Mouse (Mus musculus) adrenal gland, postnatal 25 days (tissue): ENCODE measurements around the gene Ccl1. TPM values are rescaled to one million over a fixed set of nuclear protein-coding genes. Genes with fewer than 3 reads are reported as not detected.

Experiments
- DNase-seq: peaks from one replicate; pipeline ENCODE4 v3.0.0; 2021; ENCODE audit warnings: mixed read lengths
- total RNA-seq: library from RNA; stranded (reverse); gene quantifications from 2 replicates; pipeline ENCODE4 v1.2.3, GENCODE M21; 2021

Gene Ccl1
- total RNA-seq, 1 experiment from 2014 or later = not detected

GRCm38 (mm10) chr11:82205221-82205620 lies 100.3 kb downstream of the Ccl1 start:
- DNase-seq = no peak

DNA sequence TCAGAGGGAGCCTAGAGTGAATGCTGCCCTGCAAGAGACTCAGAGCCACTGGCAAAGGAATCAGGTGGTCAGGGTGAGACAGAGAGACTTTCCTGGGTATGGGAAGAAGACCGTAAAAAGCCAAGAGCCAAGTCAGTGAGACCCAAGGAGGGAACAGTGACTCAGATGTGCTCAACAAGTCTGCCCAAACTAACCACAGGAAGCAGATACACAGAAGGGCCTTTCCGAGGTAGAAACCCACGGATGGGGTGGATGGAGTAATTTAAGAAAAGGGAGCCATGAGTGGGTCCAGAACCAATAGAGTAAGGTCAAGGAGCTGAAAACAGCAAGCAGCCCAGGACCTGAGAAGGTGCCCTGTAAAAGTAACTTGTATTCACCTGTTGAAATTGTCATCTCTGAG lies 101.8 kb downstream of the Ccl1 start:
- no peak for DNase-seq

GRCm38 (mm10) chr11:82197774-82198173 lies 107.7 kb downstream of the Ccl1 start:
- DNase-seq = no peak

- no peak for DNase-seq
Measured at GRCm38 (mm10) chr11:82194980-82195379, 110.5 kb downstream of the Ccl1 start.

- DNase-seq = no peak
Measured at GRCm38 (mm10) chr11:82193826-82194225, 111.7 kb downstream of the Ccl1 start.

DNA sequence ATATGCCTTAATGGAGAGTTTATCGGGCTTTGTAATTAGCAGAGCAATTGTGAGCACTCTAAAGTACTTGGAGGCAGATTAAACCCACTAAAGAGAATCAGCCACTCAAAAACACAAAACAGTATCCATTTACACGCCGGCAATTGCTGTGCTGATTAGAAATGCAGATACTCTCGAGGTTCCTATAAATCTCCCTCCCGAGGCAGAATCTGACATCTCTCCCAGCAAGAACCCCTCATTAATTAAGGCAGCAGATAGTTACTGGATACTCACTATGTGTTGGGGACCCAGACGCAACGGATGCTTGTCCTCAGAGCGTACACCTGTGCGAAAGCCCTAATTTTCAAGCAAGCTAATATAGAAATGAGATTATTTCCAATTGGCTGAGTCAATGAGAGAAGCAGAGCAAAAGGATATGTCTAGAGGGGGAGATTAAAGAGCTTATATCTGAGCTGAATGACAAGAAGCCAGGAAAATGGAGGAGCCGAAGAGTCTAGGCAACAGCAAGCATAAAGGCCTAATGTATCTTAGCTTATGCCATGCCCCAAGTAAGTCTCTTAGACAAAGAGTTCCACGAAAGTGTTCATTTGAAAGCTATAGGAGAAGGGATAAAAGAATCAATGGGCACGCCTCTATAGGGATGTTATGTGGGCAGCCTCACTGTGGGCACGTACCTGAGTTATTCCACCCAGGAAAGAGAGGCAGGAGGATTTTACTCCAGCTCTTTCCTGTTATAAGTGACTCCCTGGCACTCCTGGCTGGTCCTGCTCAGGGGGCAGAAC lies 115.5 kb downstream of the Ccl1 start:
- no peak for DNase-seq

DNA sequence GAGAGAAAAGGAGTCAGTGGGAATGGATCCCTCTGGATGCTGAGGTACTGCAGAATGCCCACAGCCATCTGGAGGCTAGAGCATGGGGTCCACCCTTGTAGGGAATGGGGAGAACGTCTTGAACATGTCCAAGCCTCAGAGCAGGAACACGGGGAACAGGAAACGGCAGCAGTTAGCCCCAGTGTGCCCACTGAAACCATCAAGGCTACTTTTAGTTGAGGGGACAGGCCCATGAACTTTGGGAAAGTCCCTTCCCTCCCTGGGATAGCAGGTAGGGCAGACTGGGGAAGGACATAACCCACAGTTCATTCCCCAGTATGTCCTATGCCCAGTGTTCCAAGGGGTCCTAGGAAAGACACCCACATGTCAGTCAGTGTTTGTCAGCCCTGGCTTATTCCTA lies 119.8 kb downstream of the Ccl1 start:
- DNase-seq = no peak

GRCm38 (mm10) chr11:82183281-82183935 lies 122.1 kb downstream of the Ccl1 start:
- DNase-seq = no peak

DNA sequence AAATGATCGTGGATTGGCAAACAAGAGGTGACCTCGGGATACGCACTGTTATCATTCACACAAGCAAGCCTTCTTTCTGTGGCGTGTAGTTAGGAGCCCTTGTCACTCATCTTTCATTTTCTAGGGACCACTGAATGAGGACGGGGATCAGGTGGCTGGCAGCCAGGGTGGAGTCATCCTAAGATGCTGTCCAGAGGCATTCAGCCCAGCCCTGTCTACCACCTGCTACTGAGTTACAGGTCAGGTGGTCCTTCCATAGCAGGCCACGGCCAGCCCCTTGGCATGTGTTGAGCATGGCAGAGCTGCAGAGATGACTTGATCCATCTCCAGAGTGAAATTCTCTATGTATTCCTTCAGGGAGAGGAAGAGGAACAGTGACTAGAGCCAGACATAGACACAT lies 123.1 kb downstream of the Ccl1 start:
- no peak for DNase-seq

GRCm38 (mm10) chr11:82181331-82181730 lies 124.2 kb downstream of the Ccl1 start:
- DNase-seq = no peak

DNA sequence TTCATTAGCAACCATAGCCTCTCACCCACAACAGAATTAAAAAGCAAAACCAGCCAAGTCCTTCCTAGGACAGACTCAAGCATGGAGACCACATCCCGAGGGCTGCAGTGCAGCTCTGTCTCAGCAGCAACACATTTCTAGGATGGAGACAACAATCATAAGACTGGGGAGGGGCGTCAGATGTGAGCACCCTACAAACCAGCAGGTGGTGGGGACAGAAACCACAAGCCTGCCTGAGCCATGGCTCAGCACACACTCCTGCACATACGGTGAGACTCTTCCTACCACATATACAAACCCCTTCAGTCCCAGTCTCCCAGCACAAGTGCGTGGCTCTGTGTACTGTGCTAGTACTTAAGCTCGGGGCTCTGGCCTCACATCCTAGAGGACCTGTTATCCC lies 127.3 kb downstream of the Ccl1 start:
- DNase-seq = no peak

GRCm38 (mm10) chr11:82177711-82178110 lies 127.8 kb downstream of the Ccl1 start:
- no peak for DNase-seq

DNA sequence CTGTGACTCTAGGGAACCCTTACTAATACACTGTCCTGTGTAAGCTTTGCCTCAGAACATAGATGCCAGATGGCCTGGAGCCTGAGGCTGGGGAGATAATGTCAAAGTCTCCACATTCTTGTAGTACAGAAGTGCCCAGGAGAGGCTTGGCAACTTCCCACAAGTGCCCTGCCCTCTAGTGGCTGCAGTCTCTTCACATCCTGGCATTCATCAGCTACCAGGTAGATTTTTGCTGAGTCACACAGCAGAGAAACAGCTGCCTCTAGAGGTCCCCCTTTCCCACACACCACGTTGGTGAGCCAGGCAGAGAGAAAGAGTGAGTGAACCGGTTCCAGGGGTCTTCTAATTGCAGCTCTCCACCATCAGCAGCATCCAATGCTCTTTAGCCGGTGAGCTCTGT lies 130.7 kb downstream of the Ccl1 start:
- peak; percentile 73 for DNase-seq

GRCm38 (mm10) chr11:82173491-82173890 lies 132.0 kb downstream of the Ccl1 start:
- no peak for DNase-seq

DNA sequence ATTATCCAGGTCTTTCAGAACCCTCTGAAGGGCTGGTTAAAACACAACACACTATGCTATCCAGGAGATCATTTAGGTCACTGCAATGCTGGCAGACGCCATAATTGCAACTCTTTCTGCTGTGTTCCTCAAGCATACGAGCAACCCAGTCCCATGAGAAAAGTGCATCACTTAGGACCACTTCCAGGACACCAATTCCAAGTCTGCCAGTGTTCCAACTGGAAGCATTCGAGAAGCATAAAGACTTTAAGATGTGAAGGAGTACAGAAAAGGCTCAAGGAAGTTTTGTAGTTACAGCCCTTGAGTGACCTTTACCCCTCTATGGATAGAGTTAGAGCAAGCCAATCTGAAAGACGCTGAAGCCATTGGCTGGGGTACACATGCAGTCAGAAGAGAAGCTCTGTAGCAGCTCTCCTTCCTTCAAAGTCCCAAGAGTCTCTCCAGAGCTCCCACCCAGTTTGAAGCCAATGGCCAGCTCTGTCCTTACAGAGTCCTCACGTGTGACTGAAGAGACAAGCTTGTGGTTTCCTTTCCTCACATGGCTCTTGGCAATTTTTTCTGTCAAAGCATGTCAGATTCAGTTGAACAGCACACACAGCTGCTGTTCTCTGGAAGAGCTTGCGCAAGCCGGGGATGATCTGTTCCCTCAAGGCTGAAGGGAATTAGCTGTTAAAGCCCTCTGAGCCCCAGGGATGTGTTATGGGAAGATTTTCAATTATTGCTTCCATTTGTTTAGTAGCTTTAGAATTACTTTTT lies 134.0 kb downstream of the Ccl1 start:
- peak; percentile 28 for DNase-seq

DNA sequence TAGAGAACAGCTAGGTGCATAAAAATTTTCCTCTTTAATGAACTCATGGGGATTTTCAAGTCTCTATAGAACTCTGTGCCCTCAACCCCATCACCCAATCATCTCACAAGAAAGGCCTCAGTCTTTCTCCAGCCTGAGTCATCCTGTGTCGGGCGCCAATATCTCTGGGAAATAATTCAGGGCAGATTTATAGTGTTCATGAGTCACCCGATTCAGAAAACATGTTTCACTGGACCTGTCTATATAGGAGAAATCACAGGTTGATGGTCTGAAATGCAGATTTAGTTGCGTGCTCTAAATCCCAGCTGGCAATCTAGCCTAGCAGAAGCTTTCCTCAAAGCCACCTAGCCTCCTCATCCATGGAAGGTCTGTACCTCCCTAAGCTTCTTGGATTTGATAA lies 136.0 kb downstream of the Ccl1 start:
- no peak for DNase-seq

GRCm38 (mm10) chr11:82168308-82168707 lies 137.2 kb downstream of the Ccl1 start:
- DNase-seq = no peak

- no peak for DNase-seq
Measured at GRCm38 (mm10) chr11:82163285-82163684, 142.2 kb downstream of the Ccl1 start.

GRCm38 (mm10) chr11:82159126-82159525 lies 146.4 kb downstream of the Ccl1 start:
- DNase-seq = no peak

GRCm38 (mm10) chr11:82139492-82140094 lies 165.9 kb downstream of the Ccl1 start:
- DNase-seq = no peak

- DNase-seq = peak; percentile 9
Measured at GRCm38 (mm10) chr11:82136196-82136595, 169.3 kb downstream of the Ccl1 start.

DNA sequence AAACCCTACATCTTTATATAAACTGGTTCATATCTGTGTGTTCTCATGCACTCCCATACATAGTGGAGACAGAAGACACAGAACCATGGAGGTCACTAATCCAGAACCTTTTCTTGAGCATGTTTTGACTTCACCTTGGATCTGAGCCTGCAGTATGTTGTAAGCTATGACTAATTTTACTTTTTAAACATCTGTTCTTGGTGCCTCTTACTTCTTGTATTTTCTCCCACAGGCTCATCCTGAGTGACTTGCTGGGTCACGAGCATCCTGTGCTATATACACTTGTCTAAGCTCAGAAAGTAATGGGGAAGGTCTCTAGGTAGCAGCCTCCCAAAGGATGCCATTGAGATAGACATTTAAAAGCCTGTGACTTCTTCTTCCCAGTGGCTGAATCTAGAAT lies 172.5 kb downstream of the Ccl1 start:
- no peak for DNase-seq
